Mouse (Mus musculus) gastrocnemius, postnatal 4 days (tissue): ENCODE measurements around the gene Stac. TPM values are rescaled to one million over a fixed set of nuclear protein-coding genes. Genes with fewer than 3 reads are reported as not detected.

Source experiments
- DNase-seq, 2 experiments: peaks; one replicate each; pipeline ENCODE4 v3.0.0; 2021 to 2022; ENCODE audit warnings: low spot score in 2 of 2, mixed read lengths in 2 of 2
- long read RNA-seq, 2 experiments: library from polyadenylated mRNA; stranded (forward); transcript quantifications; one replicate each; pipeline ENCODE4 v2.0.0; 2021
- total RNA-seq, 2 experiments: library from RNA; stranded (reverse); gene quantifications; 2 replicates each; pipeline ENCODE4 v1.2.3; 2021

The Stac gene
- 1 to 10 TPM; 2.8 to 3.1 TPM for total RNA-seq
- long read RNA-seq, experiment 1, partial matches to known transcripts = 0 of 5 reads
- long read RNA-seq, experiment 1, other reads (novel, unspliced or antisense) = 4 of 5 reads
- long read RNA-seq, experiment 2, partial matches to known transcripts = 0 of 5 reads
- long read RNA-seq, experiment 2, other reads (novel, unspliced or antisense) = 1 of 5 reads

GRCm38 (mm10) chr9:111689680-111690483 is at the start of gene Stac:
Gene Stac (minus strand): TSS chr9:111690348.
- DNase-seq = peak; percentile 15 to 18

GRCm38 (mm10) chr9:111739431-111740245 is 49.5 kb upstream of the Stac start:
- no peak for DNase-seq

- DNase-seq = no peak
Measured at GRCm38 (mm10) chr9:111739026-111739425, 48.9 kb upstream of the Stac start.

GRCm38 (mm10) chr9:111737796-111738195 is 47.6 kb upstream of the Stac start:
- no peak for DNase-seq

- no peak for DNase-seq
Measured at GRCm38 (mm10) chr9:111735931-111736330, 45.8 kb upstream of the Stac start.

GRCm38 (mm10) chr9:111731939-111732670 is 42.0 kb upstream of the Stac start:
- DNase-seq = no peak

- DNase-seq = no peak
Measured at GRCm38 (mm10) chr9:111724981-111725593, 34.9 kb upstream of the Stac start.

- no peak for DNase-seq
Measured at GRCm38 (mm10) chr9:111714457-111714856, 24.3 kb upstream of the Stac start.

GRCm38 (mm10) chr9:111700101-111700500 is 10.0 kb upstream of the Stac start:
- DNase-seq = no peak

GRCm38 (mm10) chr9:111690484-111690855 is 322 bp upstream of the Stac start:
- no peak for DNase-seq

- DNase-seq = no peak
Measured at GRCm38 (mm10) chr9:111689146-111689545, 1.0 kb downstream of the Stac start.

GRCm38 (mm10) chr9:111684170-111684569 is 6.0 kb downstream of the Stac start:
- no peak for DNase-seq

- DNase-seq = no peak
Measured at GRCm38 (mm10) chr9:111679516-111679915, 10.6 kb downstream of the Stac start.

- DNase-seq = no peak
Measured at GRCm38 (mm10) chr9:111669816-111670215, 20.3 kb downstream of the Stac start.

GRCm38 (mm10) chr9:111655066-111655465 is 35.1 kb downstream of the Stac start:
- DNase-seq = no peak

- DNase-seq = no peak
Measured at GRCm38 (mm10) chr9:111644228-111644627, 45.9 kb downstream of the Stac start.

GRCm38 (mm10) chr9:111643369-111643768 is 46.8 kb downstream of the Stac start:
- no peak for DNase-seq

GRCm38 (mm10) chr9:111637641-111638040 is 52.5 kb downstream of the Stac start:
- no peak for DNase-seq

GRCm38 (mm10) chr9:111632833-111633232 is 57.3 kb downstream of the Stac start:
- DNase-seq = no peak

GRCm38 (mm10) chr9:111621191-111621590 is 69.0 kb downstream of the Stac start:
- DNase-seq = no peak

GRCm38 (mm10) chr9:111611341-111611740 is 78.8 kb downstream of the Stac start:
- DNase-seq = no peak
